Mouse (Mus musculus) brain, embryonic 14.5 days (tissue): Measurements from ENCODE around the gene Sh3bp1.

Source experiments
- CTCF ChIP-seq: fragments of 200-500 bp; IDR thresholded peaks from 2 replicates; pipeline ENCODE4 v1.5.1; 2012; ENCODE audit warnings: inconsistent platforms, mild to moderate bottlenecking, moderate library complexity, borderline replicate concordance; ENCODE audit not compliant: insufficient read depth, insufficient read length; ENCODE audit errors: extremely low read depth
- POLR2A ChIP-seq: fragments of 200-500 bp; IDR thresholded peaks from 2 replicates; pipeline ENCODE4 v1.6.1; 2012; ENCODE audit warnings: mild to moderate bottlenecking, inconsistent platforms, borderline replicate concordance; ENCODE audit not compliant: poor library complexity, insufficient read depth, insufficient read length, severe bottlenecking; ENCODE audit errors: extremely low read depth

GRCm38 (mm10) chr15:78955663-78956062, 56.1 kb downstream of the Sh3bp1 start:
- TF ChIP-seq POLR2A (no peak), CTCF (no peak)
